ENCODE assay signal across 15 mouse cellular contexts in genomic region chr6:87809144-87809543, GRCm38 (mm10). TPM values are rescaled to one million over a fixed set of nuclear protein-coding genes. Genes with fewer than 3 reads are reported as not detected.
DNase-seq lines count a peak whose midpoint lies in the region; ATAC-seq and TF ChIP-seq lines count a peak whose summit lies in the region.
"Had no signal": no experiment of that assay in that cellular context is flagged by ENCODE, and none has a peak within 500 bp of the region (broad histone marks: within the 10 kb centered on the region; RNA-seq: fewer than 3 reads in every experiment).

No protein-coding gene starts in this region.

- WGBS in liver, adult 2 months, result 13% methylated on average over 2 of the region's 2 CpGs
- WGBS in liver, embryonic 14.5 days (ENCODE audit: insufficient replicate concordance), result 61% methylated on average over 2 of the region's 2 CpGs

- H3K36me3 ChIP-seq in erythroblast, embryonic 14.5 days (ENCODE audit: control insufficient read depth), result peaks cover 70% of the 10 kb centered on the region
- peaks cover 7% of the 10 kb centered on the region; the same call in 1 of the 2 replicates for H3K36me3 ChIP-seq in liver, adult 2 months (ENCODE audit: control insufficient read depth, insufficient read depth, low read length)
- peaks cover 21% of the 10 kb centered on the region for H3K36me3 ChIP-seq in liver, embryonic 14.5 days (replicated peaks; ENCODE audit: control insufficient read depth, insufficient read depth, low read depth)
- no peaks in the 10 kb centered on the region; the same call in 1 of the 2 replicates for H3K36me3 ChIP-seq in splenic B cell, adult 2 months (ENCODE audit: control insufficient read depth, insufficient read depth, low read length, poor library complexity, severe bottlenecking)

- H3K9me3 ChIP-seq in erythroblast, embryonic 14.5 days (ENCODE audit: control insufficient read depth, low read length), result no peaks in the 10 kb centered on the region
- H3K9me3 ChIP-seq in liver, embryonic 14.5 days (ENCODE audit: control insufficient read depth, low read length), result no peaks in the 10 kb centered on the region

- H3K4me3 ChIP-seq in erythroblast, embryonic 14.5 days (replicated peaks), result peak overlapping the region; percentile 82
- H3K4me3 ChIP-seq in liver, adult 2 months (ENCODE audit: insufficient read depth, low read depth, low read length), result peak overlapping the region; percentile 47
- peak overlapping the region; percentile 81 to 85 for H3K4me3 ChIP-seq in liver, embryonic 14.5 days (ENCODE audit: insufficient read depth in 1 of 2, low read depth in 2 of 2, low read length in 2 of 2)
- H3K4me3 ChIP-seq: left cerebral cortex, adult 2 months had no signal

- H3K4me2 ChIP-seq in liver, embryonic 14.5 days (ENCODE audit: low read depth), result peak overlapping the region; percentile 86
- H3K4me2 ChIP-seq: midbrain, embryonic 11.5 days had no signal

- peak overlapping the region; percentile 80 for H3K9ac ChIP-seq in liver, adult 2 months (ENCODE audit: low read depth, low read length)
- H3K9ac ChIP-seq in liver, embryonic 14.5 days (replicated peaks), result peak overlapping the region; percentile 95

- H3K79me2 ChIP-seq in liver, adult 2 months (ENCODE audit: control insufficient read depth, insufficient read depth, low read length), result peaks cover 27% of the 10 kb centered on the region; the same call in 1 of the 2 replicates

- no peak for TF ChIP-seq EP300 in liver, embryonic 14.5 days (IDR thresholded peaks at IDR 0.05; ENCODE audit: low read depth)

- no peak for TF ChIP-seq CTCF in liver, adult 2 months (IDR thresholded peaks at IDR 0.05; ENCODE audit: low read depth, low read length)
- no peak for TF ChIP-seq CTCF in liver, embryonic 14.5 days (IDR thresholded peaks at IDR 0.05; ENCODE audit: low read depth)

- no peak for TF ChIP-seq POLR2A in liver, adult 2 months (IDR thresholded peaks at IDR 0.05; ENCODE audit: extremely low read depth, insufficient read depth, low read length)

- DNase-seq in liver, adult 2 months (ENCODE audit: extremely low read depth, low read depth, low spot score), result peak; percentile 54
- no peak for DNase-seq in liver
- DNase-seq in liver, embryonic 14.5 days (ENCODE audit: low read depth in 3 of 3, low spot score in 3 of 3), result no peak
- DNase-seq in splenic B cell, adult 2 months (ENCODE audit: low read depth, low spot score), result peak; percentile 68
- no peak for DNase-seq in cerebellum, adult 9-10 months
- DNase-seq in cerebellum, postnatal 4 days (ENCODE audit: low spot score in 2 of 2), result no peak
- DNase-seq: heart, adult 18-20 months; right cerebral cortex, postnatal 25 days; thymus, adult 18-20 months had no signal

- peaks cover 77% of the 10 kb centered on the region for H3K4me1 ChIP-seq in erythroblast, embryonic 14.5 days (ENCODE audit: control insufficient read depth)
- peaks cover 27% of the 10 kb centered on the region for H3K4me1 ChIP-seq in liver, adult 2 months (ENCODE audit: control insufficient read depth, insufficient read depth, low read length)
- H3K4me1 ChIP-seq in liver, embryonic 14.5 days (replicated peaks; ENCODE audit: control insufficient read depth in 2 of 2, insufficient read depth in 2 of 2, low read length in 1 of 2), result peaks cover 32 to 38% of the 10 kb centered on the region in 2 experiments

- H3K27me3 ChIP-seq in erythroblast, embryonic 14.5 days (ENCODE audit: control insufficient read depth), result no peaks in the 10 kb centered on the region
- H3K27me3 ChIP-seq in liver, adult 2 months (ENCODE audit: control insufficient read depth, insufficient read depth, low read length), result no peaks in the 10 kb centered on the region
- no peaks in the 10 kb centered on the region for H3K27me3 ChIP-seq in liver, embryonic 14.5 days (ENCODE audit: control insufficient read depth, insufficient read depth, low read length)
- no peaks in the 10 kb centered on the region for H3K27me3 ChIP-seq in splenic B cell, adult 2 months (ENCODE audit: control insufficient read depth, insufficient read depth, low read length, poor library complexity, severe bottlenecking)

- H3K27ac ChIP-seq in liver, adult 2 months (replicated peaks; ENCODE audit: insufficient read depth, low read depth, low read length), result peak overlapping the region; percentile 97
- peak overlapping the region; percentile 89 for H3K27ac ChIP-seq in liver, embryonic 14.5 days
- H3K27ac ChIP-seq: left cerebral cortex, adult 2 months had no signal

- no peak for ATAC-seq in erythroblast, adult 5-6 weeks (replicated peaks; ENCODE audit: low FRiP score, poor library complexity, severe bottlenecking)
- ATAC-seq in liver, embryonic 14.5 days (ENCODE audit: insufficient read depth), result no peak
- ATAC-seq: hindbrain, embryonic 16.5 days had no signal

RNA-seq across cellular contexts. Expression of gene Rab43, which starts 2.8 kb away (rescaled TPM):
- 22.8 and 70.9 TPM in 2 replicates for polyA plus RNA-seq in erythroblast, embryonic 14.5 days (2012)
- total RNA-seq in erythroblast, adult 5-6 weeks (2015; ENCODE audit: low replicate concordance), result 173 and 230 TPM in 2 replicates
- 219 and 239 TPM in 2 replicates for total RNA-seq in erythroblast, adult 5-6 weeks (2017; ENCODE audit: low replicate concordance)
- total RNA-seq in liver, adult 2 months (2014; rRNA removed), result 63.0 and 71.9 TPM in 2 replicates
- 106 and 139 TPM in 2 replicates for polyA plus RNA-seq in liver, adult 2 months (2012; rRNA removed)
- polyA plus RNA-seq in liver, embryonic 14.5 days (2012; rRNA removed), result 21.9 and 27.8 TPM in 2 replicates
- 25.9 and 34.1 TPM in 2 replicates for polyA plus RNA-seq in liver, embryonic 14.5 days (2014; fragmentation: Nextera tagmentation; extraction: Ambion mirVana)

RNA-seq across cellular contexts. Expression of gene Gm45140, which starts 26.5 kb away (rescaled TPM):
- polyA plus RNA-seq in erythroblast, embryonic 14.5 days (2012), result 1.4 and 1.8 TPM in 2 replicates
- 1.3 TPM in 2 replicates for total RNA-seq in erythroblast, adult 5-6 weeks (2015; ENCODE audit: low replicate concordance)
- 12.8 and 18.0 TPM in 2 replicates for total RNA-seq in erythroblast, adult 5-6 weeks (2017; ENCODE audit: low replicate concordance)
- 1.0 and 1.1 TPM in 2 replicates for total RNA-seq in liver, adult 2 months (2014; rRNA removed)
- polyA plus RNA-seq in liver, adult 2 months (2012; rRNA removed), result 0.51 and 0.98 TPM in 2 replicates
- 0.28 and 3.2 TPM in 2 replicates for polyA plus RNA-seq in liver, embryonic 14.5 days (2012; rRNA removed)
- polyA plus RNA-seq in liver, embryonic 14.5 days (2014; fragmentation: Nextera tagmentation; extraction: Ambion mirVana), result 3.6 and 3.7 TPM in 2 replicates

RNA-seq across cellular contexts. Expression of gene Isy1, which starts 29.5 kb away (rescaled TPM):
- 2.4 and 2.6 TPM in 2 replicates for polyA plus RNA-seq in erythroblast, embryonic 14.5 days (2012)
- 3.7 and 6.3 TPM in 2 replicates for total RNA-seq in erythroblast, adult 5-6 weeks (2015; ENCODE audit: low replicate concordance)
- total RNA-seq in erythroblast, adult 5-6 weeks (2017; ENCODE audit: low replicate concordance), result 3.5 and 5.0 TPM in 2 replicates
- 18.6 and 22.8 TPM in 2 replicates for total RNA-seq in liver, adult 2 months (2014; rRNA removed)
- 5.6 and 6.8 TPM in 2 replicates for polyA plus RNA-seq in liver, adult 2 months (2012; rRNA removed)
- 4.9 and 16.9 TPM in 2 replicates for polyA plus RNA-seq in liver, embryonic 14.5 days (2012; rRNA removed)
- 33.7 and 34.0 TPM in 2 replicates for polyA plus RNA-seq in liver, embryonic 14.5 days (2014; fragmentation: Nextera tagmentation; extraction: Ambion mirVana)

RNA-seq across cellular contexts. Expression of gene Gp9, which starts 31.3 kb away (rescaled TPM):
- 8.1 and 8.8 TPM in 2 replicates for polyA plus RNA-seq in erythroblast, embryonic 14.5 days (2012)
- 5.4 and 7.7 TPM in 2 replicates for total RNA-seq in erythroblast, adult 5-6 weeks (2015; ENCODE audit: low replicate concordance)
- total RNA-seq in erythroblast, adult 5-6 weeks (2017; ENCODE audit: low replicate concordance), result 4.9 and 5.6 TPM in 2 replicates
- 0.34 and 0.74 TPM in 2 replicates for total RNA-seq in liver, adult 2 months (2014; rRNA removed)
- 0.25 TPM in 1 of 2 replicates, not detected in the other for polyA plus RNA-seq in liver, adult 2 months (2012; rRNA removed)
- polyA plus RNA-seq in liver, embryonic 14.5 days (2012; rRNA removed), result 35.1 and 62.4 TPM in 2 replicates
- 29.1 and 35.2 TPM in 2 replicates for polyA plus RNA-seq in liver, embryonic 14.5 days (2014; fragmentation: Nextera tagmentation; extraction: Ambion mirVana)
- total RNA-seq: ES-E14 had no signal

RNA-seq across cellular contexts. Expression of gene Cnbp, which starts 41.8 kb away (rescaled TPM):
- polyA plus RNA-seq in erythroblast, embryonic 14.5 days (2012), result 6.3 and 7.3 TPM in 2 replicates
- total RNA-seq in erythroblast, adult 5-6 weeks (2015; ENCODE audit: low replicate concordance), result 121 and 143 TPM in 2 replicates
- total RNA-seq in erythroblast, adult 5-6 weeks (2017; ENCODE audit: low replicate concordance), result 172 and 205 TPM in 2 replicates
- 271 and 286 TPM in 2 replicates for total RNA-seq in liver, adult 2 months (2014; rRNA removed)
- polyA plus RNA-seq in liver, adult 2 months (2012; rRNA removed), result 165 and 177 TPM in 2 replicates
- polyA plus RNA-seq in liver, embryonic 14.5 days (2012; rRNA removed), result 152 and 190 TPM in 2 replicates
- 556 and 576 TPM in 2 replicates for polyA plus RNA-seq in liver, embryonic 14.5 days (2014; fragmentation: Nextera tagmentation; extraction: Ambion mirVana)

Comparison
In these comparisons a context has a peak if more than half of its experiments do, and no peak if none do; other contexts are left out.
1. DNase-seq: peak in liver, adult 2 months (single experiment) and splenic B cell, adult 2 months (single experiment); none in liver (single experiment), liver, embryonic 14.5 days (0 of 3), cerebellum, adult 9-10 months (single experiment) and cerebellum, postnatal 4 days (0 of 2).
2. Peak in every context shown above with its lines, with median percentiles within 50 percentile points of each other: H3K4me3 ChIP-seq.